Mouse (Mus musculus) liver, embryonic 16.5 days (tissue): ENCODE data around the gene Clec10a. TPM values are rescaled to one million over a fixed set of nuclear protein-coding genes. Genes with fewer than 3 reads are reported as not detected.
A peak's percentile ranks its signal among the peaks of the same experiment; 100 is the strongest.
"Not testable (repeated sequence)": the region's sequence is repeated elsewhere in the genome, so short reads cannot be mapped to it uniquely, and the experiment has no call there.

Experiments used
- ATAC-seq: fragments of 200-750 bp; cut with Nextera tagmentation; 2 replicates; pipeline ENCODE4 v1.8.0; 2017; ENCODE audit warnings: low read depth, mild to moderate bottlenecking, moderate number of reproducible peaks, moderate library complexity
- H3K27ac ChIP-seq: fragments of 300-500 bp; sonication (generic); 2 replicates; pipeline ENCODE4 v1.5.1; 2014; ENCODE audit warnings: mild to moderate bottlenecking, low read length
- H3K27me3 ChIP-seq: fragments of 300-500 bp; sonication (generic); 2 replicates; pipeline ENCODE4 v1.6.1; 2014; ENCODE audit warnings: low read depth, low read length, mixed read lengths; ENCODE audit not compliant: control insufficient read depth, insufficient read depth
- H3K36me3 ChIP-seq: fragments of 300-500 bp; sonication (generic); 2 replicates; pipeline ENCODE4 v1.6.1; 2014; ENCODE audit warnings: mild to moderate bottlenecking; ENCODE audit not compliant: control insufficient read depth, insufficient read depth
- H3K4me1 ChIP-seq: fragments of 300-500 bp; sonication (generic); 2 replicates; pipeline ENCODE4 v1.6.1; 2014; ENCODE audit warnings: low read depth, low read length, mixed read lengths; ENCODE audit not compliant: control insufficient read depth
- H3K4me2 ChIP-seq: fragments of 300-500 bp; sonication (generic); 2 replicates; pipeline ENCODE4 v1.6.1; 2014; ENCODE audit warnings: low read depth, low read length, mixed read lengths
- H3K4me3 ChIP-seq: fragments of 300-500 bp; sonication (generic); 2 replicates; pipeline ENCODE4 v1.5.1; 2014; ENCODE audit warnings: low read depth, mild to moderate bottlenecking, low read length
- H3K9ac ChIP-seq: fragments of 300-500 bp; sonication (generic); 2 replicates; pipeline ENCODE4 v1.6.1; 2014; ENCODE audit warnings: low read depth, low read length
- H3K9me3 ChIP-seq: fragments of 300-500 bp; sonication (generic); replicated peaks from 2 replicates; pipeline ENCODE4 v1.6.1; 2016; ENCODE audit warnings: low read length; ENCODE audit not compliant: control insufficient read depth
- WGBS: fragments of 180-500 bp; shearing (Covaris S2); extraction: QIAGEN DNeasy Blood & Tissue Kit; methylation state at CpG from one replicate; pipeline ENCODE4 v1.1.7; 2014; ENCODE audit not compliant: insufficient replicate concordance; 5-methylcytosine and 5-hydroxymethylcytosine counted together
- polyA plus RNA-seq: library from polyadenylated mRNA; unstranded; fragments of >200 nt; fragmentation: Nextera tagmentation; extraction: Ambion mirVana; gene quantifications from 2 replicates; pipeline ENCODE4 v1.2.1, GENCODE M21; 2015

Gene Clec10a
- polyA plus RNA-seq = 0.63 and 0.64 TPM in 2 replicates

DNA sequence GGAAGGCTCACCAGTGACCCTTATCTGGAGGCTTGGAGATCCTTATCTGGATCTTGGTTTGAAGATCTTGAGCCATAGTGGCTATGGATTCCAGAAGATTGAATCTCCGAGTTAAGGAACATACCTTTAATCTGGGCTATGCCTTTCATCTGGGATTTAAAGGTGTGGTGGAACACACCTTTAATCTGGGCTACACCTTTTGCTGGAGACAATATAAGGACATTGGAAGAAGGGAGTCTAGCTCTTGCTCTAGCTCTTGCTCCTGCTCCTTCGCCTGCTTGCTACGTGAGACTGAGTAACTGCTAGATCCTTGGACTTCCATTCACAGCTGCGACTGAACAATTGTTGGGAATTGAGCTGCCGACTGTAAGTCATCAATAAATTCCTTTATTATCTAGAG, at the start of gene Clec10a:
Gene Clec10a, plus strand, starts transcription at position 301 of the 400 bp plus-strand sequence.
- not testable (repeated sequence) for ATAC-seq, H3K9ac ChIP-seq, H3K4me1 ChIP-seq, H3K27me3 ChIP-seq, H3K9me3 ChIP-seq, H3K4me2 ChIP-seq, H3K4me3 ChIP-seq, H3K27ac ChIP-seq, H3K36me3 ChIP-seq
- WGBS = no CpG with 5 or more reads among the region's 5 CpGs

DNA sequence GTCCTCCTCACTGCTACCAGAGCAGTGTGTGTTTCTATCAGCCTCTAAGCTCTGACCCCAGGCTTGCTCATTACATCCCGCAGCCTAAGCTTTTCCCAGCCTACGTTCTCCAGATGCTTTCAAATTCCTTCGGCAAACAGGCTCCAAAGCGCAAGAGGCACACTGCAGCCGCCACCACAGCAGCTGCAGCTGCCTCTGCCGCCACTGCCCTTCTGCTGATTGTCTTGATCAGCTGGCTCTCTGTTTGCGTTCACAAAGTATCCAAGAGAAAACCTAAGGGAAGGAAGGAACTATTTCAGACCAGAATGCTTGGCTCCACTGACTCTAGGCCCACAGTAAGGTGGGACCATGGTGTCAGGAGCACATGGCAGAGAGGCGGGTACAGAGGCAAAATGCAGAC, 48.9 kb upstream of the Clec10a start:
- WGBS = 56% methylated on average over 8 of the region's 8 CpGs
- H3K4me2 ChIP-seq = no peak overlapping the region
- no peaks in the 10 kb centered on the region for H3K36me3 ChIP-seq
- H3K9ac ChIP-seq = no peak overlapping the region
- no peaks in the 10 kb centered on the region for H3K27me3 ChIP-seq
- no peaks in the 10 kb centered on the region for H3K9me3 ChIP-seq
- no peaks in the 10 kb centered on the region for H3K4me1 ChIP-seq
- H3K4me3 ChIP-seq = no peak overlapping the region
- no peak for ATAC-seq
- no peak overlapping the region for H3K27ac ChIP-seq

DNA sequence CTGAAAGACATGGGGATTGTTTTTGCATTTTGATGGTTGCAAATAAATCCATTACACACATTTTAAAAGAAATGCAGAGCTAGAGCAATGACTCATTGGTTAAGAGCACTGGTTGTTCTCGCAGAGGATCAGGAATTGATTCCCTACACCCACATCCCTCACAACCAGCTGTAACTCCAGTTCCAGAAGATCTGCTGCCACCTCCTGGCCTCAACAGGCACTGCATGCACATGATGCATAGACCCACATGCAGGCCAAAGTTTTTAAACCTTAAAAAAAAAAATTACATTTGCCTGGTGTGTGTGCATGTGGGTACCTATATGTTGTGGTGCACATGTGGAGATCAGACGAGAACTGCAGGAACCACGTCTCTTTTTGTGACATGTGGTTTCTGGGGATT, 45.9 kb upstream of the Clec10a start:
- H3K27me3 ChIP-seq = no peaks in the 10 kb centered on the region
- H3K4me2 ChIP-seq = no peak overlapping the region
- H3K36me3 ChIP-seq = no peaks in the 10 kb centered on the region
- no peak overlapping the region for H3K27ac ChIP-seq
- no peak overlapping the region for H3K9ac ChIP-seq
- no peak overlapping the region for H3K4me3 ChIP-seq
- no peaks in the 10 kb centered on the region for H3K4me1 ChIP-seq
- ATAC-seq = no peak
- H3K9me3 ChIP-seq = no peaks in the 10 kb centered on the region
- WGBS = 50% methylated on average over 3 of the region's 3 CpGs

DNA sequence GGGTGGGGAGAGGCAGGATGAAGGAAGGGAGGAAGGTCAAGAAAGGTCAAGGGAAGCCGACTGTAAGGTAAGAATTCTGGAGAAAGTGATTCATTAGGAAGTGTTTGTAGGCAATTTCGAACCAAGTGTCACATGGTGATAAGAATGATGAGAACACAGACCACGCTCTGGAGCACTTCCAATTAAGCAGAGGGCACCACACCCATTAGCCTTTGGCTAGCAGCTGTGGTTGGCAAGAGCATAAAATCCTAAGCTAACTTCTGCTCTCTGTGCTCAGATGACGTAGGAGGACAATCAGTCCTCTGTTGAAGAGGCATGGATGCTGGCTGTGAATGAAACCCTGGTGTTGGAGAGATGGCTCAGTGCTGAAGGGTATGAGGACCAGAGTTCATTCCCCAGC, 41.4 kb upstream of the Clec10a start:
- ATAC-seq = no peak
- 26% methylated on average over 4 of the region's 4 CpGs for WGBS

DNA sequence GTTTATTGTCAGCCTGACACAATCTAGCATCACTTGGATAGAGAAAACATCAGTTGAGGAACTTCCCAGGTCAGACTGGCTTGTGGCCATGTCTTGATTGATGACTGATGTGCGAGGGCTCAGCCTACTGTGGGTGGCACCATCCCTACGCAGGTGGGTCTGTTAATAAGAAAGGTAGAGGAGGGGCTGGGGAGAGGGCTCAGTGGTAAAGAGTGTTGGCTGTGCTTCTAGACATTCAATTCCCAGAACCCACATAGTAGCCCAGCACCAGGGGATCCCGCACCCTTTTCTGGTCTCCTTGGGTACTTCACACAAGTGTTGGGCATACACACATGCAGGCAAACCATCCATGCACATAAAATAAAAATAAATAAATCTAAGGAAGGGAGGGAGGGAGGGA, 40.1 kb upstream of the Clec10a start:
- no peaks in the 10 kb centered on the region for H3K36me3 ChIP-seq
- WGBS = 75% methylated on average over 3 of the region's 3 CpGs
- no peaks in the 10 kb centered on the region for H3K4me1 ChIP-seq
- H3K27me3 ChIP-seq = no peaks in the 10 kb centered on the region
- ATAC-seq = no peak
- no peak overlapping the region for H3K27ac ChIP-seq
- no peak overlapping the region for H3K4me2 ChIP-seq
- H3K9ac ChIP-seq = no peak overlapping the region
- H3K4me3 ChIP-seq = no peak overlapping the region
- 0 out of 2 replicates have a peak, but pooled peaks cover 3% of the 10 kb centered on the region for H3K9me3 ChIP-seq

More for the DNA sequence above, 41.4 kb upstream of the Clec10a start:
- Histone ChIP-seq H3K36me3 (no peaks in the 10 kb centered on the region), H3K27me3 (no peaks in the 10 kb centered on the region), H3K9me3 (0 out of 2 replicates have a peak, but pooled peaks cover 3% of the 10 kb centered on the region), H3K27ac (no peak overlapping the region), H3K4me2 (no peak overlapping the region), H3K4me1 (no peaks in the 10 kb centered on the region), H3K4me3 (no peak overlapping the region), H3K9ac (no peak overlapping the region)

DNA sequence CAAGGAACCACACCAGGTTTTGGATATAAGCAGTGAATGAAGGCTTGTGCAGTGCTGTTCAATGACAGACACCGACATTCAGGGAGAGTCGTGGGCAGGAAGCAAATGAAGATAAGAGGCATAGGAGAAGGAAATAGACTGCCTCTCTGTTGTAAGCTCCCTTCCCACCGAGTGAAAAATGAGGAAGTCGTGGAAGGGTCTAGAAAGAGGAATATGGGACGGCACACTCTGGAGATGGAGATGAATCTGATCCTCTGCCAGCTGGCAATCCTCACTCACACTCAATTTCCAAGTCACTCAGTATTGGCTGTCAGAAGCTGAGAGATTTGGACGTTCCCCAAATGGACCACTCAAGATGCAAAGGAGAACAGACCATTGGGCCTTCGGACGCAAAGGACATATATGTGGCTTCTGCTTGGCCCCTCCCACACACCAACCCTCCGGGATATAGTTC, 26.0 kb upstream of the Clec10a start, which contains the start of gene Mgl2:
Gene Mgl2, plus strand, starts transcription at position 404 of the 454 bp plus-strand sequence.
- Histone ChIP-seq H3K4me3 (no peak within 1 kb of the TSS), H3K4me1 (no peaks in the 10 kb centered on the region), H3K36me3 (no peaks in the 10 kb centered on the region), H3K27ac (no peak within 1 kb of the TSS), H3K9ac (no peak within 1 kb of the TSS), H3K4me2 (0 out of 2 replicates have a peak within 1 kb of the TSS, but pooled peaks have one; percentile 14), H3K27me3 (no peaks in the 10 kb centered on the region), H3K9me3 (no peaks in the 10 kb centered on the region)
- no peak for ATAC-seq
- 28% methylated on average over 9 of the region's 9 CpGs for WGBS

DNA sequence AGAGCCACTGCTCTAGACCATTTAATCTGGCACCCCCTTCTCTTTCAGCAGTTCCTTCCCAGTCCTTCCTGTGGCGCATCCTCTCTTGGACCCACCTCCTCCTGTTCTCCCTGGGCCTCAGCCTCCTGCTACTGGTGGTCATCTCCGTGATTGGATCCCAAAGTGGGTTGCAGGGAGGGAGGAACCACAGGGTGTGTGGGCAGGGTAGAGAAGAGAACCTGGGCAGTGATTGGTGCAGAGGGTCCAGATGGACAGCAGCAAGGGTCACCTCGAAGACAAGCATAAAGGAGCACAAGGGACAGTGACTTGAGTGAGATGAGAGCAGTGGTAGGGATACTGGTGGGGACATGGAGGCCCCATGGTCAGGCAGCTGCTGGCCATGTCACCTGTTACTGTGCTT, 21.0 kb upstream of the Clec10a start:
- H3K9ac ChIP-seq, ATAC-seq, H3K27ac ChIP-seq, H3K9me3 ChIP-seq, H3K4me1 ChIP-seq, H3K4me2 ChIP-seq, H3K4me3 ChIP-seq, H3K27me3 ChIP-seq, H3K36me3 ChIP-seq: not testable (repeated sequence)
- WGBS = 56% methylated on average over 3 of the region's 3 CpGs

DNA sequence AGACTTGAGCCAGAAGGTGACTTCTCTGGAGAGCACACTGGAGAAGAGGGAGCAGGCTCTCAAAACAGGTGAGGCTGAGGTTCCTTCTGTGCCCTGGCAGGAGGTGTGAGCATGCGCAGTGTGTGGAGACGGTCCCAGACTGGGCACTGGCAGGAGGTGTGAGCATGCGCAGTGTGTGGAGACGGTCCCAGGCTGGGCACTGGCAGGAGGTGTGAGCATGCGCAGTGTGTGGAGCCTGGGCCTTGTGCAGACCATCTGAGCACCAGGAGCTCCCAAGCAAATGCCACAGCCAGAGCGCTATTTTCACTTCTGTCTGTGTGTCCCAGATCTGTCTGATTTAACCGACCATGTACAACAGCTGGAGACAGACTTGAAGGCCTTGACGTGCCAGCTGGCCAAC, 20.1 kb upstream of the Clec10a start:
- not testable (repeated sequence) for H3K27me3 ChIP-seq, H3K36me3 ChIP-seq, H3K9ac ChIP-seq, H3K4me2 ChIP-seq, H3K4me3 ChIP-seq, H3K4me1 ChIP-seq, ATAC-seq, H3K9me3 ChIP-seq, H3K27ac ChIP-seq
- WGBS = 74% methylated on average over 8 of the region's 8 CpGs

DNA sequence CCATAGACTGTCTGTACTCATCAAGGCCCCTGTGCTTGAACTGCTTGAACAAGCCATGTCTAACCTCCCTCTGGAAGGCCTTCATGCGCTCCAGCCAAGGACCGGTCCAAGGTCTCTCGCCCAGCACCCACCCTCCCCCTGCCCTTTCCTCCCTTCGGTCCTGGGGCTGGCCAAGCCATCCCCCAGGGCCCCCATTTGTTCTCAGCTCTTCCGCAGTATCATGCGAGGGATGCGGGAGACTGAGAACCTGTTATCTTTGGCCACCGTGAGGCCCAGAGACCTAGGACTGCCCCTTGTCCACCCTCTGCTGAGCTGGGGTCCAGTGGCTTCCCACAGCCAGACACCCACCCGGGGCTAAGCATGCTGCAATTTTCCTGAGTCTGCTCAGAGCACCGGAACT, 16.8 kb upstream of the Clec10a start:
- Histone ChIP-seq H3K4me2 (no peak overlapping the region), H3K36me3 (no peaks in the 10 kb centered on the region)
- WGBS = 74% methylated on average over 10 of the region's 10 CpGs

More for the DNA sequence above, 16.8 kb upstream of the Clec10a start:
- no peaks in the 10 kb centered on the region for H3K27me3 ChIP-seq
- H3K4me3 ChIP-seq = no peak overlapping the region
- H3K27ac ChIP-seq = no peak overlapping the region
- H3K4me1 ChIP-seq = no peaks in the 10 kb centered on the region
- no peaks in the 10 kb centered on the region for H3K9me3 ChIP-seq
- ATAC-seq = no peak
- H3K9ac ChIP-seq = no peak overlapping the region
